Mouse (Mus musculus): ENCODE data around the gene Dlgap4. TPM values are rescaled to one million over a fixed set of nuclear protein-coding genes. Genes with fewer than 3 reads are reported as not detected.

The Dlgap4 gene
- total and polyA plus RNA-seq, 2 experiments from 2014 or later: 166 to 173 TPM

DNA sequence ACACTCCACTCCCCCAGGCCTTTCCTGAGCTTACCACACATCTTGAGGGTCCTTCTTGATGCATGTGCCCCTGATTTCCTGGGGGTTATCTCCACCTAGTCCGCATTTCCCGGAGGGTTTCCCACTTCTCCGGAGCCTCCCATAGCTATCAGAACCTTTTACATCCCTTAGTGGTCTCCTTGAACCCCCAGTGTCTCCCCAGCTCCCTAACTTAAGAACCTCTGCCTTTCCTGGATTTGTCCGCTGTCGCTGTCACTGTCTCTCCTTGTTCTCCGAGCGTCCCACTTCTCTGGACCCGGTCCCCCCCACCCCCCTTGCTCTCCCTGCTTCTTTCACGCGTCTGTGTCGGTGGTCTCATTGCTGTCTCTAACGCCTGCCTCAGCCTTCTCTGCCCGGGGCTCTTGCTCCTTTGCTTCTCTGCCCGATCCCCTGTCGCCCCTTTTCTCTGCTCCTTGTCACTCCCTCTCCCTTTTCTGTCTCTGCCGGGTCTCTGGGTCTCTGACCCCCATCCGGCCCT is 108.1 kb downstream of the Dlgap4 start:
- peak overlapping the region; percentile 97 for H3K27ac ChIP-seq
- no peak for TF ChIP-seq CTCF (IDR thresholded peaks at IDR 0.05; ENCODE audit: low read depth)
- H3K9me3 ChIP-seq (ENCODE audit: low read length): no peaks in the 10 kb centered on the region
- peaks cover 55% of the 10 kb centered on the region for H3K4me1 ChIP-seq (ENCODE audit: insufficient read depth, low read length)
- H3K4me3 ChIP-seq (ENCODE audit: low read length): peak overlapping the region; percentile 90
- under 1% methylated on average over 17 of the region's 17 CpGs for WGBS
- no peak for DNase-seq (ENCODE audit: low spot score)
- H3K4me2 ChIP-seq (ENCODE audit: low read depth, low read length): peak overlapping the region; percentile 87
- H3K36me3 ChIP-seq (ENCODE audit: insufficient read depth, low read length): no peaks in the 10 kb centered on the region
- no peaks in the 10 kb centered on the region for H3K27me3 ChIP-seq (ENCODE audit: insufficient read depth, low read length)
- no peak for ATAC-seq
- peak overlapping the region; percentile 99 for H3K9ac ChIP-seq (replicated peaks; ENCODE audit: low read length)

DNA sequence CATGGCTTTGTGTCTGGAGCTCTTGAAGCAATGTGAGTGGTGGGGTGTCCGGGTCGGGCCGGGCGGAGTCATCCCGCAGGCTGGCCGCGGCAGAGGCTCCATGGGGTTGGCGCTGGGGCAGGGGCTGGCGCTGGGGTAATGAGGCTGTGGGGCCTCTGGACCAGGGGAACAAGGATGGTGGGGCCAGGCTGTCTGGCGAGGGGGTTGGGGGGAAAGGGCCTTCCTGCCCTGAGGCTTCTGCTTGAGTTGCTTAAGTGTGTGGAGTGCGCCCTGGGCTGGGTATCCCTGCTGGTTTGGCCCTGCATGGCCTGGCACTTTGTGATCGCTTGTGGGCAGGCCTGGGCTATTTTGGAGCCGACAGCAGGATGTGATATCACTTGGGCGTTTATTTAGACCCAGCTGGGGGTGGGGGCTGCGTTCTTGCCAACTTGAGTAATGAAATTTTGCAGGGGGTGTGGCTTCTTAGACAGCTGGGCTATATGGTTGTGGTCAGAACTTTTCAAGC is 108.6 kb downstream of the Dlgap4 start:
- Histone ChIP-seq H3K36me3 (ENCODE audit: insufficient read depth, low read length) (no peaks in the 10 kb centered on the region), H3K9me3 (ENCODE audit: low read length) (no peaks in the 10 kb centered on the region), H3K27ac (peak overlapping the region; percentile 97), H3K27me3 (ENCODE audit: insufficient read depth, low read length) (no peaks in the 10 kb centered on the region), H3K9ac (replicated peaks; ENCODE audit: low read length) (peak overlapping the region; percentile 99), H3K4me1 (ENCODE audit: insufficient read depth, low read length) (peaks cover 60% of the 10 kb centered on the region), H3K4me3 (ENCODE audit: low read length) (peak overlapping the region; percentile 90), H3K4me2 (ENCODE audit: low read depth, low read length) (peak overlapping the region; percentile 87)
- TF ChIP-seq CTCF (IDR thresholded peaks at IDR 0.05; ENCODE audit: low read depth): peak; percentile 18; the same call in 1 of the 2 replicates
- ATAC-seq (no peak), DNase-seq (ENCODE audit: low spot score) (peak; percentile 58)
- 1% methylated on average over 15 of the region's 15 CpGs for WGBS

DNA sequence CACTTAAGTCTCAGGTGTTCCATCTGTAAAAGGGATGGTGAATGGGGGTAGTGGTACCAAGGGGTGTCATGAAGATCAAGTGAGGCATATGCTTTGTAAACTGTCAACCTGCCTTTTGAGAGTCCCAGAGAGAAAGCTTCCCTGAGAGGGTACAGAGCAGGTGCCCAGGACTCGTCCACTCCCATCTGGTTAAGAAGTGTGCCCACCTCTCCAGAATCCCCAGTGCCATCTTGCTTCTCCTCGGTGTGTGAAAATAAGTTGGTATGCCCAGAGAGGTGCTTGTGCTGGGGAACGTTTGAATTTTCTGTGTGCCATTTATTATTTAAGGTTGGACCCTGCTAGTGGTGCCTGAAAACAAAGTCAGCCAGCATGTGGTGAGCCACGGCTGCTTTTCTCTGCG is 109.2 kb downstream of the Dlgap4 start:
- WGBS: 31% methylated on average over 5 of the region's 5 CpGs
- Histone ChIP-seq H3K9ac (replicated peaks; ENCODE audit: low read length) (peak overlapping the region; percentile 99), H3K4me3 (ENCODE audit: low read length) (peak overlapping the region; percentile 90), H3K27ac (0 out of 2 replicates have a peak overlapping the region, but pooled peaks have one; percentile 97), H3K4me1 (ENCODE audit: insufficient read depth, low read length) (peaks cover 57% of the 10 kb centered on the region), H3K4me2 (ENCODE audit: low read depth, low read length) (peak overlapping the region; percentile 87), H3K27me3 (ENCODE audit: insufficient read depth, low read length) (no peaks in the 10 kb centered on the region), H3K36me3 (ENCODE audit: insufficient read depth, low read length) (no peaks in the 10 kb centered on the region), H3K9me3 (ENCODE audit: low read length) (no peaks in the 10 kb centered on the region)
- no peak for ATAC-seq
- no peak for DNase-seq (ENCODE audit: low spot score)
- TF ChIP-seq CTCF (IDR thresholded peaks at IDR 0.05; ENCODE audit: low read depth): no peak

DNA sequence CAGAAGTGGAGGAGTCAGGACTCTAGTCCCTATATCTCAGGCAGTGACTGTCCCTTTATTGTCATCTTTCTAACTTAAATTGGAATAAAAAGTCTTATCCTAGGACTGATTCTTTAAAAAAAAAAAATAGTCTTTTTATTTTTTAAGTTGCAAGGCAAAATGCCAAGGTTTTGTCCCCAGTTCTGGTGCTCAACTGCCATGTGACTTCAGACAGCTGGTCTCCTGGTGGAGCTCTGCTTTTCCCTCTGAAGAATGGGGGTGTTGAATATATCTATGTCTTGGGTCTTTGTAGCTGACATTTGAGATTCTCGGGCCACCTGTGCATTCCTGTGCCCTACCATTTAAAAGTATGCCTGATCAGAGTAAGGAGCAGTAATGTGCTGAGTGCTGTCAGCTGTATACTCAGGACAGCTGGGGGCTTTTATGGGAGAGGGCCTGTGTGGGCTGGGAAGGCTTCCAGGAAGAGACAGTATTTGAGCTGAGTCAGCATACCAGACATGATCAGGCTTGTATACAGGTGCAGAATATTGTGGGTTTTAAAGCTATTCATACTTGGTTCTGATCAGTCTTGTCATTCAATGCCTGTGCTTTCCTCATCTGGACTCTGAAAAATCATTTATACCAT is 110.5 kb downstream of the Dlgap4 start:
- Histone ChIP-seq H3K4me3 (ENCODE audit: low read length) (no peak overlapping the region), H3K4me2 (ENCODE audit: low read depth, low read length) (peak overlapping the region; percentile 27), H3K27me3 (ENCODE audit: insufficient read depth, low read length) (no peaks in the 10 kb centered on the region), H3K4me1 (ENCODE audit: insufficient read depth, low read length) (peaks cover 52% of the 10 kb centered on the region), H3K9me3 (ENCODE audit: low read length) (no peaks in the 10 kb centered on the region), H3K36me3 (ENCODE audit: insufficient read depth, low read length) (no peaks in the 10 kb centered on the region), H3K27ac (no peak overlapping the region), H3K9ac (replicated peaks; ENCODE audit: low read length) (no peak overlapping the region)
- no peak for DNase-seq (ENCODE audit: low spot score)
- TF ChIP-seq CTCF (IDR thresholded peaks at IDR 0.05; ENCODE audit: low read depth): no peak
- 41% methylated on average over 1 of the region's 1 CpGs for WGBS
- ATAC-seq: no peak

DNA sequence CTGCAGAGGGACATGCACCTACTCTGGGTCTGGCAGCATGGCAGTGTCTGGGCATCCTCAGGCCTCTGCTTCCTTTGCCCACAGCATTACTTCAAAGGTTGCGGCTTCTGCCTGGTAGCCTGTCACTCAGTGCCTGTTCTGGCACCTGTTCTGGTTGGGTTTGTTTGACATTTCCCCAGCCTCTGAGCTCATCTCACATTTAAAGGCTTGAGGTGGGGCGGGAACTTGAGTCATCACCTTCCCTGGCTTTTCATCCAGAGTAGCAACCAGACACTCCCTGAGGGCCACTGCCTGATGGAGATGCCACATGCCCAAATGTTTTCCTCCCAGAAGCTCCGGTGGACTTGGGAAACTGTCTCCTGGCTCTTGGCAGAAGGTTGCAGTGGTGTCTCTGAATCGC is 111.4 kb downstream of the Dlgap4 start:
- Histone ChIP-seq H3K4me3 (ENCODE audit: low read length) (no peak overlapping the region), H3K9ac (replicated peaks; ENCODE audit: low read length) (no peak overlapping the region), H3K9me3 (ENCODE audit: low read length) (no peaks in the 10 kb centered on the region), H3K4me2 (ENCODE audit: low read depth, low read length) (no peak overlapping the region), H3K27ac (no peak overlapping the region), H3K36me3 (ENCODE audit: insufficient read depth, low read length) (no peaks in the 10 kb centered on the region), H3K27me3 (ENCODE audit: insufficient read depth, low read length) (no peaks in the 10 kb centered on the region), H3K4me1 (ENCODE audit: insufficient read depth, low read length) (peaks cover 49% of the 10 kb centered on the region)
- WGBS: 68% methylated on average over 4 of the region's 4 CpGs
- TF ChIP-seq CTCF (IDR thresholded peaks at IDR 0.05; ENCODE audit: low read depth): no peak
- DNase-seq (ENCODE audit: low spot score): no peak
- ATAC-seq: no peak

DNA sequence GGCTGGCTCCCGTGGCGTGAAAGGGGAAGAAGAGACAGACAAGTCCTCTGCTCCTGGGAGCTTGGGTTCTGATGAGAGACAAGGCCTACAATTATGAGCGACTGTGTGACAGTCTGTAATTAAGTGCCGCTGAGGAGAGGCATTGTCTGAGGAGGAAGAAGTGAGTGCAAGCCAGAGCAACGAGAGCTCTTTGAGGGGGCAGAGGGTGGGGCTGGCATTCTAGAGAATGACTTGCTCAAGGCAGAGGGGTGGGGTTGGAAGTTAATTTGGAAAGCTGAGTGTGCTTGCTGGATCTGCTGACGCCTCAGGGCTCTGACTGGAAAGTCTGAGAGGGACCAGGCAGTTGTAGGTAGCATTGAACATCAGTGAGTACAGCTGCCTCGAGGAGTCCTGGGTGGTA is 112.8 kb downstream of the Dlgap4 start:
- no peaks in the 10 kb centered on the region for H3K27me3 ChIP-seq (ENCODE audit: insufficient read depth, low read length)
- peak overlapping the region; percentile 58; the same call in 1 of the 2 replicates for H3K27ac ChIP-seq
- no peaks in the 10 kb centered on the region for H3K36me3 ChIP-seq (ENCODE audit: insufficient read depth, low read length)
- no peaks in the 10 kb centered on the region for H3K9me3 ChIP-seq (ENCODE audit: low read length)
- H3K4me1 ChIP-seq (ENCODE audit: insufficient read depth, low read length): peaks cover 45% of the 10 kb centered on the region
- peak overlapping the region; percentile 35; the same call in 1 of the 2 replicates for H3K9ac ChIP-seq (replicated peaks; ENCODE audit: low read length)
- no peak for DNase-seq (ENCODE audit: low spot score)
- no peak overlapping the region for H3K4me3 ChIP-seq (ENCODE audit: low read length)
- 13% methylated on average over 7 of the region's 7 CpGs for WGBS
- ATAC-seq: no peak
- H3K4me2 ChIP-seq (ENCODE audit: low read depth, low read length): peak overlapping the region; percentile 25; the same call in 1 of the 2 replicates
- TF ChIP-seq CTCF (IDR thresholded peaks at IDR 0.05; ENCODE audit: low read depth): no peak

DNA sequence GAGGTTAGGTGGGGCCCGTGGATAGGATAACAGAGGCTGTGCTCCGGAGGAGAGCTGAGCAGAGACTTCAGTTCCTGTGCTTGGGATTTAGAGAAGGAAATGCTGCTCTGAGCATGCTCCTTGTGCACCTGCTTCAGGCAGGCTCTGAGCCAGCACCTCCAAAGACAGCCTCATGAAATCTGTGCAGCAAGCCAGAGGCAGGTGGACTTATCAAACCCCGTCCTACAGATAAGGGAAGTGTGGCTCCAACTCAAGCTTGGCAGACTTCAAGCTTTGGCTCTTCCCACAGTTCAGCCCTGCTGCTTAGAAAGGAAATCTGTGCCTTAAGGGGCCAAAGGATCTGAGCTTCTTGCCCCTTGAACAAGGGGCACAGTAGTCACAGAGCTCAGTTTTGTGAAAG is 113.4 kb downstream of the Dlgap4 start:
- Histone ChIP-seq H3K9me3 (ENCODE audit: low read length) (no peaks in the 10 kb centered on the region), H3K4me1 (ENCODE audit: insufficient read depth, low read length) (peaks cover 45% of the 10 kb centered on the region), H3K4me2 (ENCODE audit: low read depth, low read length) (0 out of 2 replicates have a peak overlapping the region, but pooled peaks have one; percentile 17), H3K9ac (replicated peaks; ENCODE audit: low read length) (0 out of 2 replicates have a peak overlapping the region, but pooled peaks have one; percentile 35), H3K27me3 (ENCODE audit: insufficient read depth, low read length) (no peaks in the 10 kb centered on the region), H3K27ac (peak overlapping the region; percentile 58; the same call in 1 of the 2 replicates), H3K36me3 (ENCODE audit: insufficient read depth, low read length) (no peaks in the 10 kb centered on the region), H3K4me3 (ENCODE audit: low read length) (no peak overlapping the region)
- DNase-seq (ENCODE audit: low spot score): no peak
- WGBS: 46% methylated on average over 3 of the region's 3 CpGs
- ATAC-seq: no peak
- TF ChIP-seq CTCF (IDR thresholded peaks at IDR 0.05; ENCODE audit: low read depth): no peak
